Mouse (Mus musculus) heart, postnatal 0 days (tissue): ENCODE measurements at regions not wholly inside any gene's neighbourhood (a gene's known extent, or its start where the extent isn't known, plus 50 kb on each side); places are given as distances from the start of the nearest gene placed in this dataset.

ENCODE experiments used
- ATAC-seq: fragments of 200-750 bp; cut with Nextera tagmentation; 2 replicates; pipeline ENCODE4 v1.8.0; 2017; ENCODE audit warnings: low read depth, moderate number of reproducible peaks, moderate library complexity; ENCODE audit not compliant: insufficient read depth
- DNase-seq: peaks from one replicate; pipeline ENCODE4 v3.0.0-alpha.2; 2016; ENCODE audit warnings: low spot score
- H3K27ac ChIP-seq: fragments of 300-500 bp; sonication (generic); 2 replicates; pipeline ENCODE4 v1.5.1; 2014; ENCODE audit warnings: low read depth, mild to moderate bottlenecking
- H3K27me3 ChIP-seq: fragments of 300-500 bp; sonication (generic); 2 replicates; pipeline ENCODE4 v1.6.1; 2014; ENCODE audit warnings: low read length, mixed read lengths; ENCODE audit not compliant: control insufficient read depth, insufficient read depth
- H3K36me3 ChIP-seq: fragments of 300-500 bp; sonication (generic); replicated peaks from 2 replicates; pipeline ENCODE4 v1.6.1; 2014; ENCODE audit warnings: low read length, mixed read lengths; ENCODE audit not compliant: control insufficient read depth, insufficient read depth
- H3K4me1 ChIP-seq: fragments of 300-500 bp; sonication (generic); 2 replicates; pipeline ENCODE4 v1.6.1; 2014; ENCODE audit warnings: antibody characterized with exemption; ENCODE audit not compliant: control insufficient read depth, insufficient read depth
- H3K4me2 ChIP-seq: fragments of 300-500 bp; sonication (generic); 2 replicates; pipeline ENCODE4 v1.6.1; 2014; ENCODE audit warnings: low read depth, mild to moderate bottlenecking, low read length, moderate library complexity
- H3K4me3 ChIP-seq: fragments of 300-500 bp; sonication (generic); 2 replicates; pipeline ENCODE4 v1.5.1; 2014; ENCODE audit warnings: low read depth, low read length
- H3K9ac ChIP-seq: fragments of 300-500 bp; sonication (generic); replicated peaks from 2 replicates; pipeline ENCODE4 v1.6.1; 2014; ENCODE audit warnings: low read depth, low read length, mixed read lengths
- H3K9me3 ChIP-seq: fragments of 300-500 bp; sonication (generic); replicated peaks from 2 replicates; pipeline ENCODE4 v1.6.1; 2016; ENCODE audit warnings: low read length; ENCODE audit not compliant: control insufficient read depth
- CTCF ChIP-seq: IDR thresholded peaks from 2 replicates; pipeline ENCODE4 v1.5.1; 2016; ENCODE audit warnings: antibody characterized with exemption, control low read depth, low read depth
- EP300 ChIP-seq: IDR thresholded peaks from 2 replicates; pipeline ENCODE4 v1.6.1; 2016; ENCODE audit warnings: antibody characterized with exemption, low read depth
- WGBS: fragments of 180-500 bp; shearing (Covaris S2); extraction: QIAGEN DNeasy Blood & Tissue Kit; methylation state at CpG from one replicate; pipeline ENCODE4 v1.1.7; 2014; 5-methylcytosine and 5-hydroxymethylcytosine counted together

DNA sequence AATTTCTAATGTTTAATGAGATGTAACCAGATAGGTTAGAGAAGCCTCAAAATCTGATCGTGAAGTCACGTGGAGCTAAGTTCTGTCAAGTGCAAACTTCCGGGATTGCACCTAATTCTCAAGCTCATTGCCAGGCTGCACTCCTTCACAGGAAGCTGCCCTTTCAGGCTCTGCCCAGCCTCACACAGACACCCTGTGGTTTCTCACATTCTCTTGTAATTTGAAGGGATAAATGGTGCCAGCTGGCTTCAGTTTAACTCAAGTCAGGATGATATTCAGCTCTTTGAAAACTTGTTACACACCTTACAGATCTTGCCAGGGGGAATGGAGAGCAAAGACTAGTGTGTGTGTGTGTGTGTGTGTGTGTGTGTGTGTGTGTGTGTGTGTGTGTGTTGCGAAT, 529.3 kb upstream of the Tle4 start:
- DNase-seq (no peak), ATAC-seq (no peak)
- TF ChIP-seq CTCF (no peak), EP300 (no peak)
- no peaks in the 10 kb centered on the region for H3K27me3 ChIP-seq
- H3K9me3 ChIP-seq, result no peaks in the 10 kb centered on the region
- no peak overlapping the region for H3K27ac ChIP-seq
- H3K4me2 ChIP-seq, result no peak overlapping the region
- no peak overlapping the region for H3K9ac ChIP-seq
- WGBS, result 42% methylated on average over 4 of the region's 4 CpGs
- H3K36me3 ChIP-seq, result no peaks in the 10 kb centered on the region
- H3K4me3 ChIP-seq, result no peak overlapping the region
- H3K4me1 ChIP-seq, result no peaks in the 10 kb centered on the region

- no peaks in the 10 kb centered on the region for H3K27me3 ChIP-seq
- H3K4me1 ChIP-seq, result no peaks in the 10 kb centered on the region
- no peak overlapping the region for H3K4me3 ChIP-seq
- ATAC-seq, result no peak
- no peak overlapping the region for H3K27ac ChIP-seq
- H3K9ac ChIP-seq, result no peak overlapping the region
- 61% methylated on average over 4 of the region's 4 CpGs for WGBS
- DNase-seq, result no peak
- H3K9me3 ChIP-seq, result no peaks in the 10 kb centered on the region
- H3K4me2 ChIP-seq, result no peak overlapping the region
- no peaks in the 10 kb centered on the region for H3K36me3 ChIP-seq
- TF ChIP-seq EP300 (no peak), CTCF (no peak)
These were observed 510.7 kb upstream of the Tle4 start for GRCm38 (mm10) chr19:15108441-15109026.

DNA sequence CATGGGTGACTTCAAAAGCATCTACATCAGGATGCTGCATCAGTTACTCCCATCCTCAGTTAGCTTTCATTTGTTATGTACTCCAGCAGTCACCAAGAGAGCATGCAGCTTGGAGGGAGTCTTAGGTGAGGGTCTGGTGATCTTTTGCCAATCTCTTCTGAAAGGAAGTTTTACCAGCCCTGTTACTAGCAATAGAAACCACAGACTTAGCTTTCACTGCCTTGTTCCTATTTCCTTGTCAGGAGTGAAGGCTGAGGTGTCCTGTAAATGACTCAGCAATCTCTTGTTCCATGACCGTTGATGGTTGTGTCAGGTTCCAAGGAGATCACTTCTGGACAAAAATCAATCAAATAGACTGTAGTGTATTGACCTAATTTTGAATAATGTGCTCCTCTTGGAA, 497.2 kb upstream of the Tle4 start:
- no peak for ATAC-seq
- TF ChIP-seq CTCF (no peak), EP300 (no peak)

DNA sequence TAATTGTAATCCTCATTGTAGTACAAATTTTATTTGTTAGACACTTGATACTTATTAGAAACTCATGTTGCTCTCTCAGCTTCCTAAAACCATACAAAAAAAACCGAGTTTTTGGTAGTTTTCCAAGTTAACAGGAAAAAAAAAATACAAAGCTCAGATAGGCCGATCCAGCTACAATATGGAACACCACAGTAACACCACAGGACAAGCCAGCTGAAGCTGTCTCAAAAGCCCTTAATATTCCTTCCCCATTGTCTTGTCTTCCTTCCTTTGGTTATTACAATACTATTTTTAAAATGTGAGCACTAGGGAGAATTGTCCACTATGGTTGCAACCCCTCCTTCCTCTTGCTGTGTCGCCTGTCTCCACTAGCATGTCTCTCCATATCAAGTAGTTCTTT, 495.7 kb upstream of the Tle4 start:
- Histone ChIP-seq H3K9me3 (no peaks in the 10 kb centered on the region), H3K27me3 (no peaks in the 10 kb centered on the region), H3K9ac (no peak overlapping the region), H3K4me2 (no peak overlapping the region), H3K4me3 (no peak overlapping the region), H3K4me1 (no peaks in the 10 kb centered on the region), H3K27ac (no peak overlapping the region), H3K36me3 (no peaks in the 10 kb centered on the region)
- WGBS, result 43% methylated on average over 3 of the region's 3 CpGs
- no peak for DNase-seq
- ATAC-seq, result no peak
- TF ChIP-seq EP300, result no peak
- no peak for TF ChIP-seq CTCF

More for the DNA sequence above, 497.2 kb upstream of the Tle4 start:
- Histone ChIP-seq H3K4me3 (no peak overlapping the region), H3K4me1 (no peaks in the 10 kb centered on the region), H3K9ac (no peak overlapping the region), H3K36me3 (no peaks in the 10 kb centered on the region), H3K27me3 (no peaks in the 10 kb centered on the region), H3K9me3 (no peaks in the 10 kb centered on the region), H3K4me2 (no peak overlapping the region), H3K27ac (no peak overlapping the region)
- no peak for DNase-seq
- 59% methylated on average over 1 of the region's 1 CpGs for WGBS

DNA sequence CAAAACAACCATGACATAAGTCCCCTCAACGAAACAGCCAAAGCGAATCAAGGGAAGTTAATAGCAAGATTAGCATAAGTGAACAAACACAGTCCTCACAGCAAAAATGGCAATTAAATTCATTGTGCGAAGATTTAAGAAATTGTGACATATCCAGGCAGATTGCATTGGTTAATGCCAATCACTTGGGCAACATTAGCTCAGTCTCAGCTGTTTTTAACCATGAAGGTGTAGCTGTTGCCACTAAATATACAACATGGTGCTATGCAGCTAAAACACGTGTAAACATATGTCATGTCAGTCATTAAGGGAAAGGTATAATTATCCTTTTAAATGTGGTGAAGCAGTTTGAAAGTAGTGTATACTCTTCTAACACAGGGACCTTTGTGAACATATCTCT, 482.8 kb upstream of the Tle4 start:
- ATAC-seq, result no peak
- 88% methylated on average over 4 of the region's 4 CpGs for WGBS
- TF ChIP-seq EP300 (no peak), CTCF (no peak)

DNA sequence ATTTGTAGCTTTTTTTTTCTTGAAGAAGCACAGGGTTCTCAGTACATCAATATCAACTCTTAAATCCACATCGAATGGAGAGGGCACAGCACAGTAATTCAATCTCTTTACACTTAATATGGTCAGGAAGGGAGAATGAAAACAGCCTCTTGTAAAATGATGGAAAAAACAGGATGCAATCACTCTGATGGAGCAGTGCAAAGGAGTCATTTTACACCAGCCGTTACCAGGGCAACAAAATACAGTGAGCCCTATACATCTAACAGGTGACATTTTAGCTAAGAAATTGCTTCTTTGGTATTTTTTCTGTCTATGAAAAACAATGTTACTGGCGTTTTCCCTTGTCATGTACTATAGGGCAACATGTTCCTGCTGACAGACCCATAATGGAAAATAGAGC, 459.9 kb upstream of the Tle4 start:
- Histone ChIP-seq H3K4me1 (no peaks in the 10 kb centered on the region), H3K9me3 (peaks cover 3% of the 10 kb centered on the region; the same call in 1 of the 2 replicates), H3K27ac (no peak overlapping the region), H3K9ac (no peak overlapping the region), H3K36me3 (no peaks in the 10 kb centered on the region), H3K27me3 (no peaks in the 10 kb centered on the region), H3K4me3 (no peak overlapping the region), H3K4me2 (no peak overlapping the region)
- 82% methylated on average over 3 of the region's 3 CpGs for WGBS
- DNase-seq (no peak), ATAC-seq (no peak)
- TF ChIP-seq CTCF (no peak), EP300 (no peak)

More for the DNA sequence above, 482.8 kb upstream of the Tle4 start:
- Histone ChIP-seq H3K36me3 (no peaks in the 10 kb centered on the region), H3K4me1 (no peaks in the 10 kb centered on the region), H3K4me3 (no peak overlapping the region), H3K9ac (no peak overlapping the region), H3K27me3 (no peaks in the 10 kb centered on the region), H3K9me3 (no peaks in the 10 kb centered on the region), H3K27ac (no peak overlapping the region), H3K4me2 (no peak overlapping the region)
- DNase-seq, result no peak
